Mouse (Mus musculus) limb, embryonic 15.5 days (tissue): ENCODE results near the gene Senp5. TPM values are rescaled to one million over a fixed set of nuclear protein-coding genes. Genes with fewer than 3 reads are reported as not detected.

ENCODE experiments used
- ATAC-seq: fragments of 200-750 bp; cut with Nextera tagmentation; 2 replicates; pipeline ENCODE4 v1.8.0; 2017; ENCODE audit warnings: low read depth, moderate TSS enrichment; ENCODE audit not compliant: insufficient number of reproducible peaks, low FRiP score, low TSS enrichment
- H3K27ac ChIP-seq: fragments of 300-500 bp; sonication (generic); 2 replicates; pipeline ENCODE4 v1.5.1; 2015; ENCODE audit warnings: moderate library complexity, mild to moderate bottlenecking, inconsistent platforms
- H3K27me3 ChIP-seq: fragments of 300-500 bp; sonication (generic); 2 replicates; pipeline ENCODE4 v1.6.1; 2015; ENCODE audit warnings: inconsistent platforms
- H3K36me3 ChIP-seq: fragments of 300-500 bp; sonication (generic); 2 replicates; pipeline ENCODE4 v1.6.1; 2015; ENCODE audit warnings: inconsistent platforms
- H3K4me1 ChIP-seq: fragments of 300-500 bp; sonication (generic); 2 replicates; pipeline ENCODE4 v1.6.1; 2015; ENCODE audit warnings: inconsistent platforms
- H3K4me2 ChIP-seq: fragments of 300-500 bp; sonication (generic); 2 replicates; pipeline ENCODE4 v1.6.1; 2015; ENCODE audit warnings: mild to moderate bottlenecking, inconsistent platforms
- H3K4me3 ChIP-seq: fragments of 300-500 bp; sonication (generic); 2 replicates; pipeline ENCODE4 v1.5.1; 2015; ENCODE audit warnings: mild to moderate bottlenecking, inconsistent platforms
- H3K9ac ChIP-seq: fragments of 300-500 bp; sonication (generic); 2 replicates; pipeline ENCODE4 v1.6.1; 2015; ENCODE audit warnings: inconsistent platforms
- H3K9me3 ChIP-seq: fragments of 300-500 bp; sonication (generic); 2 replicates; pipeline ENCODE4 v1.6.1; 2016; ENCODE audit warnings: inconsistent platforms
- WGBS: fragments of 180-500 bp; shearing (Covaris S2); methylation state at CpG from one replicate; pipeline ENCODE4 v1.1.7; 2015; 5-methylcytosine and 5-hydroxymethylcytosine counted together
- polyA plus RNA-seq: library from polyadenylated mRNA; unstranded; fragments of >200 nt; fragmentation: Nextera tagmentation; extraction: Ambion mirVana; gene quantifications from 2 replicates; pipeline ENCODE4 v1.2.1, GENCODE M21; 2015

Senp5 gene
- 12.6 and 13.0 TPM in 2 replicates for polyA plus RNA-seq

- peaks cover 16% of the 10 kb centered on the region for H3K4me1 ChIP-seq
- under 1% methylated on average over 66 of the region's 66 CpGs for WGBS
- peak; percentile 89 for ATAC-seq
- H3K9ac ChIP-seq = peak within 1 kb of the TSS; percentile 91
- peaks cover 9% of the 10 kb centered on the region; the same call in 1 of the 2 replicates for H3K36me3 ChIP-seq
- peak within 1 kb of the TSS; percentile 82 for H3K4me3 ChIP-seq
- H3K4me2 ChIP-seq = peak within 1 kb of the TSS; percentile 80
- H3K27me3 ChIP-seq = no peaks in the 10 kb centered on the region
- peak within 1 kb of the TSS; percentile 75 for H3K27ac ChIP-seq
- H3K9me3 ChIP-seq = no peaks in the 10 kb centered on the region
Measured at GRCm38 (mm10) chr16:32002509-32003477, at the start of gene Senp5. TSS of gene Senp5 (minus strand) at chr16:32003287.

GRCm38 (mm10) chr16:32042367-32042766, 39.3 kb upstream of the Senp5 start:
- no peak overlapping the region for H3K9ac ChIP-seq
- no peak overlapping the region for H3K4me2 ChIP-seq
- WGBS = 89% methylated on average over 4 of the region's 4 CpGs
- H3K27me3 ChIP-seq = no peaks in the 10 kb centered on the region
- peaks cover 58% of the 10 kb centered on the region for H3K36me3 ChIP-seq
- H3K9me3 ChIP-seq = no peaks in the 10 kb centered on the region
- H3K27ac ChIP-seq = no peak overlapping the region
- no peak overlapping the region for H3K4me3 ChIP-seq
- ATAC-seq = no peak
- no peaks in the 10 kb centered on the region for H3K4me1 ChIP-seq

GRCm38 (mm10) chr16:32019678-32020077, 16.6 kb upstream of the Senp5 start:
- H3K36me3 ChIP-seq = peaks cover 75% of the 10 kb centered on the region
- H3K4me2 ChIP-seq = no peak overlapping the region
- no peak overlapping the region for H3K4me3 ChIP-seq
- H3K4me1 ChIP-seq = no peaks in the 10 kb centered on the region
- no peak overlapping the region for H3K9ac ChIP-seq
- ATAC-seq = no peak
- H3K27me3 ChIP-seq = no peaks in the 10 kb centered on the region
- no peak overlapping the region for H3K27ac ChIP-seq
- no peaks in the 10 kb centered on the region for H3K9me3 ChIP-seq
- WGBS = 87% methylated on average over 9 of the region's 9 CpGs

- Histone ChIP-seq H3K27me3 (no peaks in the 10 kb centered on the region), H3K9me3 (no peaks in the 10 kb centered on the region), H3K4me1 (no peaks in the 10 kb centered on the region), H3K4me2 (no peak overlapping the region), H3K9ac (no peak overlapping the region), H3K4me3 (no peak overlapping the region), H3K27ac (no peak overlapping the region), H3K36me3 (peaks cover 12% of the 10 kb centered on the region)
- WGBS = 81% methylated on average over 4 of the region's 4 CpGs
- no peak for ATAC-seq
Measured at GRCm38 (mm10) chr16:32010330-32010729, 7.2 kb upstream of the Senp5 start.

GRCm38 (mm10) chr16:32009913-32010312, 6.8 kb upstream of the Senp5 start:
- Histone ChIP-seq H3K9me3 (no peaks in the 10 kb centered on the region), H3K27ac (no peak overlapping the region), H3K4me2 (no peak overlapping the region), H3K4me3 (no peak overlapping the region), H3K27me3 (no peaks in the 10 kb centered on the region), H3K9ac (no peak overlapping the region), H3K36me3 (peaks cover 11% of the 10 kb centered on the region), H3K4me1 (no peaks in the 10 kb centered on the region)
- no peak for ATAC-seq
- 31% methylated on average over 5 of the region's 5 CpGs for WGBS

GRCm38 (mm10) chr16:32008529-32009293, 5.6 kb upstream of the Senp5 start:
- Histone ChIP-seq H3K4me3 (no peak overlapping the region), H3K4me2 (no peak overlapping the region), H3K9ac (no peak overlapping the region), H3K36me3 (peaks cover 8% of the 10 kb centered on the region), H3K27ac (no peak overlapping the region), H3K27me3 (no peaks in the 10 kb centered on the region), H3K4me1 (peaks cover under 1% of the 10 kb centered on the region), H3K9me3 (no peaks in the 10 kb centered on the region)
- WGBS = 70% methylated on average over 10 of the region's 10 CpGs
- no peak for ATAC-seq

- Histone ChIP-seq H3K27ac (no peak overlapping the region), H3K4me2 (no peak overlapping the region), H3K4me1 (peaks cover 16% of the 10 kb centered on the region), H3K36me3 (no peaks in the 10 kb centered on the region), H3K4me3 (no peak overlapping the region), H3K27me3 (no peaks in the 10 kb centered on the region), H3K9me3 (no peaks in the 10 kb centered on the region), H3K9ac (no peak overlapping the region)
- no peak for ATAC-seq
- 91% methylated on average over 3 of the region's 3 CpGs for WGBS
Measured at GRCm38 (mm10) chr16:32004731-32005130, 1.6 kb upstream of the Senp5 start.

- H3K9ac ChIP-seq = no peak overlapping the region
- H3K27ac ChIP-seq = no peak overlapping the region
- H3K36me3 ChIP-seq = peaks cover 27% of the 10 kb centered on the region
- peaks cover 3% of the 10 kb centered on the region; the same call in 1 of the 2 replicates for H3K4me1 ChIP-seq
- no peaks in the 10 kb centered on the region for H3K9me3 ChIP-seq
- no peak overlapping the region for H3K4me3 ChIP-seq
- ATAC-seq = no peak
- H3K27me3 ChIP-seq = no peaks in the 10 kb centered on the region
- no peak overlapping the region for H3K4me2 ChIP-seq
- 86% methylated on average over 5 of the region's 5 CpGs for WGBS
Measured at GRCm38 (mm10) chr16:31996371-31996770, 6.7 kb downstream of the Senp5 start.

- H3K4me1 ChIP-seq = no peaks in the 10 kb centered on the region
- H3K9ac ChIP-seq = no peak overlapping the region
- no peak overlapping the region for H3K4me3 ChIP-seq
- H3K27ac ChIP-seq = no peak overlapping the region
- H3K36me3 ChIP-seq = peaks cover 39% of the 10 kb centered on the region
- no peaks in the 10 kb centered on the region for H3K9me3 ChIP-seq
- H3K27me3 ChIP-seq = no peaks in the 10 kb centered on the region
- no peak for ATAC-seq
- H3K4me2 ChIP-seq = no peak overlapping the region
Measured at GRCm38 (mm10) chr16:31993946-31994345, 9.1 kb downstream of the Senp5 start.

GRCm38 (mm10) chr16:31993195-31993594, 9.9 kb downstream of the Senp5 start:
- WGBS = 94% methylated on average over 4 of the region's 4 CpGs
- no peaks in the 10 kb centered on the region for H3K4me1 ChIP-seq
- H3K4me2 ChIP-seq = no peak overlapping the region
- H3K27ac ChIP-seq = no peak overlapping the region
- ATAC-seq = no peak
- H3K9ac ChIP-seq = no peak overlapping the region
- no peaks in the 10 kb centered on the region for H3K27me3 ChIP-seq
- H3K9me3 ChIP-seq = no peaks in the 10 kb centered on the region
- peaks cover 41% of the 10 kb centered on the region for H3K36me3 ChIP-seq
- H3K4me3 ChIP-seq = no peak overlapping the region

- Histone ChIP-seq H3K4me3 (no peak overlapping the region), H3K4me1 (no peaks in the 10 kb centered on the region), H3K9me3 (no peaks in the 10 kb centered on the region), H3K27ac (no peak overlapping the region), H3K27me3 (no peaks in the 10 kb centered on the region), H3K9ac (no peak overlapping the region), H3K4me2 (no peak overlapping the region), H3K36me3 (peaks cover 40% of the 10 kb centered on the region)
- no peak for ATAC-seq
- 50% methylated on average over 1 of the region's 1 CpGs for WGBS
Measured at GRCm38 (mm10) chr16:31992039-31992438, 11.0 kb downstream of the Senp5 start.

GRCm38 (mm10) chr16:31980946-31981345, 22.1 kb downstream of the Senp5 start:
- H3K9me3 ChIP-seq = no peaks in the 10 kb centered on the region
- 81% methylated on average over 5 of the region's 5 CpGs for WGBS
- no peaks in the 10 kb centered on the region for H3K27me3 ChIP-seq
- H3K4me2 ChIP-seq = no peak overlapping the region
- H3K4me1 ChIP-seq = no peaks in the 10 kb centered on the region
- no peak overlapping the region for H3K9ac ChIP-seq
- H3K4me3 ChIP-seq = no peak overlapping the region
- H3K27ac ChIP-seq = no peak overlapping the region
- ATAC-seq = no peak
- peaks cover 36% of the 10 kb centered on the region for H3K36me3 ChIP-seq
